Mouse (Mus musculus) CH12.LX (cell line): Measurements from ENCODE around the gene Shisa3. TPM values are rescaled to one million over a fixed set of nuclear protein-coding genes. Genes with fewer than 3 reads are reported as not detected.

ENCODE experiments used
- DNase-seq: peaks from one replicate; pipeline ENCODE4 v3.0.0-alpha.2; 2013; ENCODE audit errors: extremely low read depth
- H3K27ac ChIP-seq: 2 replicates; pipeline ENCODE4 v1.5.1; 2012; ENCODE audit warnings: low read depth, mild to moderate bottlenecking, control low read depth, moderate library complexity; ENCODE audit not compliant: insufficient read depth
- H3K27me3 ChIP-seq: replicated peaks from 2 replicates; pipeline ENCODE3; 2012; ENCODE audit warnings: inconsistent platforms
- H3K36me3 ChIP-seq, 2 experiments: replicated peaks in 1 of 2; 2 replicates each; pipeline versions ENCODE3 to v1.6.1; 2012; ENCODE audit warnings: inconsistent platforms in 1 of 2, low read length in 1 of 2, mild to moderate bottlenecking in 1 of 2, mixed read lengths in 1 of 2, moderate library complexity in 1 of 2; ENCODE audit not compliant: control insufficient read depth in 1 of 2, insufficient read depth in 1 of 2
- H3K4me1 ChIP-seq, 2 experiments: 2 replicates each; pipeline ENCODE4 v1.6.1; 2012; ENCODE audit warnings: inconsistent platforms in 1 of 2, moderate library complexity in 1 of 2; ENCODE audit not compliant: insufficient read depth in 2 of 2, control insufficient read depth in 1 of 2
- H3K4me2 ChIP-seq: 2 replicates; pipeline ENCODE4 v1.6.1; 2012; ENCODE audit warnings: low read depth, mild to moderate bottlenecking, control low read depth; ENCODE audit not compliant: poor library complexity, insufficient read depth, severe bottlenecking
- H3K4me3 ChIP-seq, 3 experiments: fragments of 150-350 bp in 1 of 3; sonication (generic) in 1 of 3; replicated peaks in 1 of 3; 2 replicates each; pipeline versions ENCODE3 to v1.5.1; 2011 to 2012; ENCODE audit warnings: low read depth in 2 of 3, low read length in 2 of 3, mild to moderate bottlenecking in 2 of 3, moderate library complexity in 2 of 3, control low read depth in 1 of 3, improper control_type of control experiment in 1 of 3, inconsistent platforms in 1 of 3, mixed read lengths in 1 of 3; ENCODE audit not compliant: poor library complexity in 1 of 3
- H3K79me2 ChIP-seq: replicated peaks from 2 replicates; pipeline ENCODE4 v1.6.1; 2012; ENCODE audit warnings: mild to moderate bottlenecking, moderate library complexity; ENCODE audit not compliant: control insufficient read depth, poor library complexity, insufficient read depth, severe bottlenecking; ENCODE audit errors: extremely low read depth
- H3K9ac ChIP-seq: 2 replicates; pipeline ENCODE4 v1.6.1; 2012; ENCODE audit warnings: low read depth, mild to moderate bottlenecking, control low read depth, moderate library complexity; ENCODE audit not compliant: insufficient read depth
- H3K9me3 ChIP-seq: replicated peaks from 2 replicates; pipeline ENCODE3; 2012; ENCODE audit warnings: low read length, inconsistent platforms, mixed read lengths
- BHLHE40 ChIP-seq: IDR thresholded peaks from 2 replicates; pipeline ENCODE4 v1.6.1; 2011; ENCODE audit warnings: mild to moderate bottlenecking, low read depth, low read length, improper control_type of control experiment
- CHD1 ChIP-seq: IDR thresholded peaks from 2 replicates; pipeline ENCODE4 v1.6.1; 2012; ENCODE audit warnings: low read depth, low read length, improper control_type of control experiment, inconsistent platforms
- CTCF ChIP-seq, 2 experiments: IDR thresholded peaks in 1 of 2; conservative IDR thresholded peaks in 1 of 2; 2 replicates each; pipeline ENCODE4 v1.5.1; 2011 to 2012; ENCODE audit warnings: low read depth in 2 of 2, low read length in 2 of 2, improper control_type of control experiment in 1 of 2, inconsistent platforms in 1 of 2, mild to moderate bottlenecking in 1 of 2, moderate library complexity in 1 of 2
- ELF1 ChIP-seq: IDR thresholded peaks from 2 replicates; pipeline ENCODE4 v1.6.1; 2014; ENCODE audit warnings: low read depth, mild to moderate bottlenecking, inconsistent platforms, low read length, improper control_type of control experiment
- ETS1 ChIP-seq: conservative IDR thresholded peaks from 2 replicates; pipeline ENCODE4 v1.6.1; 2012; ENCODE audit warnings: low read depth, mild to moderate bottlenecking, inconsistent platforms, low read length, improper control_type of control experiment, moderate library complexity
- GABPA ChIP-seq: IDR thresholded peaks from 2 replicates; pipeline ENCODE4 v1.6.1; 2012; ENCODE audit warnings: low read depth, low read length, improper control_type of control experiment, inconsistent platforms; ENCODE audit not compliant: insufficient replicate concordance
- HCFC1 ChIP-seq: IDR thresholded peaks from 2 replicates; pipeline ENCODE4 v1.6.1; 2012; ENCODE audit warnings: low read depth, mild to moderate bottlenecking, inconsistent platforms, low read length, improper control_type of control experiment
- IRF4 ChIP-seq: IDR thresholded peaks from 2 replicates; pipeline ENCODE4 v1.6.1; 2014; ENCODE audit warnings: low read depth, mild to moderate bottlenecking, inconsistent platforms, low read length, improper control_type of control experiment
- MAFK ChIP-seq: IDR thresholded peaks from 2 replicates; pipeline ENCODE4 v1.6.1; 2011; ENCODE audit warnings: low read length, improper control_type of control experiment; ENCODE audit not compliant: insufficient replicate concordance
- MEF2A ChIP-seq: IDR thresholded peaks from 2 replicates; pipeline ENCODE4 v1.6.1; 2014; ENCODE audit warnings: low read depth, mild to moderate bottlenecking, inconsistent platforms, low read length, improper control_type of control experiment, borderline replicate concordance
- MXI1 ChIP-seq: IDR thresholded peaks from 2 replicates; pipeline ENCODE4 v1.6.1; 2011; ENCODE audit warnings: mild to moderate bottlenecking, low read depth, low read length, improper control_type of control experiment
- NRF1 ChIP-seq: IDR thresholded peaks from 2 replicates; pipeline ENCODE4 v1.6.1; 2014; ENCODE audit warnings: low read depth, mild to moderate bottlenecking, inconsistent platforms, low read length, improper control_type of control experiment, moderate library complexity
- POLR2AphosphoS2 ChIP-seq: IDR thresholded peaks from 2 replicates; pipeline ENCODE4 v1.6.1; 2011; ENCODE audit warnings: low read depth, low read length, improper control_type of control experiment
- RAD21 ChIP-seq: IDR thresholded peaks from 2 replicates; pipeline ENCODE4 v1.6.1; 2011; ENCODE audit warnings: low read depth, mild to moderate bottlenecking, low read length, improper control_type of control experiment, moderate library complexity
- SMC3 ChIP-seq: IDR thresholded peaks from 2 replicates; pipeline ENCODE4 v1.6.1; 2011; ENCODE audit warnings: low read depth, low read length, improper control_type of control experiment
- TCF12 ChIP-seq: IDR thresholded peaks from 2 replicates; pipeline ENCODE4 v1.6.1; 2014; ENCODE audit warnings: low read depth, mild to moderate bottlenecking, inconsistent platforms, low read length, improper control_type of control experiment
- USF2 ChIP-seq: conservative IDR thresholded peaks from 2 replicates; pipeline ENCODE4 v1.6.1; 2011; ENCODE audit warnings: low read depth, low read length, improper control_type of control experiment
- ZMIZ1 ChIP-seq: IDR thresholded peaks from 2 replicates; pipeline ENCODE4 v1.6.1; 2012; ENCODE audit warnings: low read depth, mild to moderate bottlenecking, inconsistent platforms, low read length, improper control_type of control experiment
- ZNF384 ChIP-seq: IDR thresholded peaks from 2 replicates; pipeline ENCODE4 v1.6.1; 2012; ENCODE audit warnings: low read depth, low read length, improper control_type of control experiment, inconsistent platforms
- dilution Hi-C: fragments of 300-500 bp; cut with MboI; formaldehyde crosslinking; loops from 2 replicates; pipeline ENCODE4 v1.14.3; 2020; ENCODE audit warnings: low sequenced_read_pairs; ENCODE audit not compliant: extremely low pct_unique_long_range_greater_than_20kb, extremely low pct_ligation_motif_present
- in situ Hi-C: fragments of 300-500 bp; cut with MboI; formaldehyde crosslinking; loops from 3 replicates; pipeline ENCODE4 v1.14.3; 2019; ENCODE audit warnings: low sequenced_read_pairs, low pct_ligation_motif_present, low pct_unique_long_range_greater_than_20kb, mixed read lengths
- polyA plus RNA-seq: library from polyadenylated mRNA; unstranded; fragments of >175 nt; gene quantifications from 2 replicates; pipeline ENCODE4 v1.2.1, GENCODE M21; 2012; ENCODE audit warnings: low read depth; ENCODE audit not compliant: insufficient read length
- total RNA-seq, 2 experiments: library from RNA; depleted of rRNA; stranded (reverse); fragments of 300-350 nt in 1 of 2; fragments of >200 nt in 1 of 2; gene quantifications; 2 replicates each; pipeline ENCODE4 v1.2.3; 2012 to 2014

Shisa3 gene
- total and polyA plus RNA-seq, 3 experiments: not detected

DNA sequence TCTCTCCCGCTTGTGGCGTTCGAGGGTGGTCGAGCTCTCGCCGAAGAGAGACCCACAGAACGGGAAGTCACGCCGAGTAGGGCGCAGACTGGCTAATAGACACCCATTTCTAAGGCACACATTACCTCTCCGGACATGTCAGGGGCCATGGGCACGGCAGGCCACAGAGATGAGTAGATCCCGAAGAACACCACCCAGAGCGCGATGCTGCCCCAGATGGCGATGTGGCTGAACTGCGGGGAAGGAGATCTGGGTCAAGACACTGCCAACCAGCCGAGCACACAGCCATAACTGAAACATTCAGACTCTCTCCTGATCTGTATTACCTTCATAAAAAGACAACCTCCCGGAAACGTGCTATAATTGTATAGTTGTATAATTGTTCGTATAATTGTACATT is 39.9 kb downstream of the Shisa3 start:
- Histone ChIP-seq H3K36me3 (peaks cover 12 to 50% of the 10 kb centered on the region in 2 experiments), H3K9ac (no peak overlapping the region), H3K4me2 (no peak overlapping the region), H3K27me3 (no peaks in the 10 kb centered on the region), H3K9me3 (no peaks in the 10 kb centered on the region), H3K4me3 (no peak overlapping the region), H3K27ac (no peak overlapping the region), H3K79me2 (no peaks in the 10 kb centered on the region), H3K4me1 (peaks cover 0 to 6% of the 10 kb centered on the region in 2 experiments; a peak in 1 of 4 replicates)
- in situ Hi-C loops: no loop called here
- no peak for DNase-seq
- dilution Hi-C loops: no loop called here
- TF ChIP-seq HCFC1 (no peak), MAFK (no peak), SMC3 (peak; percentile 33), ELF1 (no peak), CTCF (conservative IDR thresholded peaks at IDR 0.05 in 1 of 2, IDR thresholded peaks at IDR 0.05 in 1 of 2; ENCODE audit: low read depth in 2 of 2, low read length in 2 of 2) (peak in 1 of 2 experiments; percentile 60; a peak in 2 of 4 replicates), RAD21 (peak; percentile 48), CHD1 (no peak), MXI1 (no peak), BHLHE40 (no peak)

GRCm38 (mm10) chr5:67649156-67649555 is 41.5 kb downstream of the Shisa3 start:
- Histone ChIP-seq H3K79me2 (no peaks in the 10 kb centered on the region), H3K36me3 (peaks cover 14 to 46% of the 10 kb centered on the region in 2 experiments)

GRCm38 (mm10) chr5:67650021-67650420 is 42.3 kb downstream of the Shisa3 start:
- Histone ChIP-seq H3K4me3 (no peak overlapping the region), H3K27ac (no peak overlapping the region), H3K36me3 (peaks cover 14 to 43% of the 10 kb centered on the region in 2 experiments), H3K27me3 (no peaks in the 10 kb centered on the region), H3K9me3 (no peaks in the 10 kb centered on the region), H3K79me2 (no peaks in the 10 kb centered on the region), H3K4me2 (no peak overlapping the region), H3K4me1 (no peaks in the 10 kb centered on the region), H3K9ac (no peak overlapping the region)
- in situ Hi-C loops: no loop called here
- TF ChIP-seq POLR2AphosphoS2: no peak
- TF ChIP-seq CTCF (conservative IDR thresholded peaks at IDR 0.05 in 1 of 2, IDR thresholded peaks at IDR 0.05 in 1 of 2; ENCODE audit: low read depth in 2 of 2, low read length in 2 of 2): no peak
- dilution Hi-C loops: no loop called here
- DNase-seq: no peak

More at GRCm38 (mm10) chr5:67649156-67649555, 41.5 kb downstream of the Shisa3 start:
- Histone ChIP-seq H3K9me3 (no peaks in the 10 kb centered on the region), H3K4me2 (no peak overlapping the region), H3K27ac (no peak overlapping the region), H3K27me3 (no peaks in the 10 kb centered on the region), H3K4me3 (no peak overlapping the region), H3K4me1 (no peaks in the 10 kb centered on the region), H3K9ac (no peak overlapping the region)
- no peak for DNase-seq
- TF ChIP-seq TCF12 (no peak), HCFC1 (no peak), USF2 (no peak), POLR2AphosphoS2 (no peak), MEF2A (no peak), IRF4 (no peak), ZNF384 (no peak), ZMIZ1 (no peak), MAFK (no peak), NRF1 (no peak), GABPA (no peak), ETS1 (no peak)
- in situ Hi-C loops (no loop called here), dilution Hi-C loops (no loop called here)
